Mouse (Mus musculus): ENCODE results near the gene Sec23a.
"Not testable (repeated sequence)": the region's sequence is repeated elsewhere in the genome, so short reads cannot be mapped to it uniquely, and the experiment has no call there.

The Sec23a gene

GRCm38 (mm10) chr12:58981178-58981661 lies 30.6 kb downstream of the Sec23a start:
- not testable (repeated sequence) for DNase-seq (ENCODE audit: low spot score)

- no peak for DNase-seq (ENCODE audit: low spot score)
These were observed 34.9 kb downstream of the Sec23a start for GRCm38 (mm10) chr12:58976966-58977365.

GRCm38 (mm10) chr12:58964583-58964982 lies 47.2 kb downstream of the Sec23a start:
- DNase-seq (ENCODE audit: low spot score), result no peak

GRCm38 (mm10) chr12:58960844-58961243 lies 51.0 kb downstream of the Sec23a start:
- no peak for DNase-seq (ENCODE audit: low spot score)

- DNase-seq (ENCODE audit: low spot score), result no peak
These were observed 55.2 kb downstream of the Sec23a start for GRCm38 (mm10) chr12:58956624-58957023.

GRCm38 (mm10) chr12:58956162-58956561 lies 55.7 kb downstream of the Sec23a start:
- DNase-seq (ENCODE audit: low spot score), result no peak

- no peak for DNase-seq (ENCODE audit: low spot score)
These were observed 63.9 kb downstream of the Sec23a start for GRCm38 (mm10) chr12:58947879-58948278.

- peak; percentile 11 for DNase-seq (ENCODE audit: low spot score)
These were observed 64.6 kb downstream of the Sec23a start for GRCm38 (mm10) chr12:58947231-58947630.

GRCm38 (mm10) chr12:58942544-58942943 lies 69.3 kb downstream of the Sec23a start:
- DNase-seq (ENCODE audit: low spot score), result no peak

- no peak for DNase-seq (ENCODE audit: low spot score)
These were observed 77.2 kb downstream of the Sec23a start for GRCm38 (mm10) chr12:58934580-58934979.

- no peak for DNase-seq (ENCODE audit: low spot score)
These were observed 86.8 kb downstream of the Sec23a start for GRCm38 (mm10) chr12:58924996-58925395.

- no peak for DNase-seq (ENCODE audit: low spot score)
These were observed 87.8 kb downstream of the Sec23a start for GRCm38 (mm10) chr12:58924025-58924424.

- DNase-seq (ENCODE audit: low spot score), result no peak
These were observed 91.0 kb downstream of the Sec23a start for GRCm38 (mm10) chr12:58920775-58921174.

- DNase-seq (ENCODE audit: low spot score), result no peak
These were observed 92.3 kb downstream of the Sec23a start for GRCm38 (mm10) chr12:58919516-58919915.

GRCm38 (mm10) chr12:58909826-58910225 lies 102.0 kb downstream of the Sec23a start:
- DNase-seq (ENCODE audit: low spot score), result no peak

Data from spleen, adult 12 weeks (tissue).